Mouse (Mus musculus) bone marrow, adult 2 months (tissue): Measurements from ENCODE around the gene Cys1.

ENCODE experiments used
- CTCF ChIP-seq: fragments of 200-500 bp; IDR thresholded peaks from 2 replicates; pipeline ENCODE4 v1.5.1; 2011; ENCODE audit warnings: low read length, control low read depth; ENCODE audit not compliant: control insufficient read depth, insufficient read depth
- POLR2A ChIP-seq: fragments of 200-500 bp; IDR thresholded peaks from 2 replicates; pipeline ENCODE4 v1.6.1; 2011; ENCODE audit warnings: low read depth, mild to moderate bottlenecking, control low read depth, low read length, borderline replicate concordance; ENCODE audit not compliant: control insufficient read depth

GRCm38 (mm10) chr12:24642370-24642802, 39.2 kb downstream of the Cys1 start:
- TF ChIP-seq CTCF (no peak), POLR2A (no peak)
